Mouse (Mus musculus) liver, embryonic 11.5 days (tissue): ENCODE measurements around the gene Fzd9. TPM values are rescaled to one million over a fixed set of nuclear protein-coding genes. Genes with fewer than 3 reads are reported as not detected.

Source experiments
- ATAC-seq: fragments of 200-750 bp; cut with Nextera tagmentation; replicated peaks from 2 replicates; pipeline ENCODE4 v1.8.0; 2017; ENCODE audit warnings: moderate number of reproducible peaks, mild to moderate bottlenecking, moderate TSS enrichment, moderate library complexity; ENCODE audit not compliant: low FRiP score
- DNase-seq: peaks from one replicate; pipeline ENCODE4 v3.0.0-alpha.2; 2017; ENCODE audit warnings: low spot score
- H3K27ac ChIP-seq: fragments of 300-500 bp; sonication (generic); 2 replicates; pipeline ENCODE4 v1.5.1; 2014; ENCODE audit warnings: mild to moderate bottlenecking, low read depth, low read length, control low read depth
- H3K27me3 ChIP-seq: fragments of 300-500 bp; sonication (generic); replicated peaks from 2 replicates; pipeline ENCODE4 v1.6.1; 2014; ENCODE audit warnings: low read length, mixed read lengths; ENCODE audit not compliant: control insufficient read depth, insufficient read depth
- H3K36me3 ChIP-seq: fragments of 300-500 bp; sonication (generic); 2 replicates; pipeline ENCODE4 v1.6.1; 2014; ENCODE audit warnings: mild to moderate bottlenecking, low read length, moderate library complexity, mixed read lengths; ENCODE audit not compliant: control insufficient read depth, insufficient read depth
- H3K4me1 ChIP-seq: fragments of 300-500 bp; sonication (generic); replicated peaks from 2 replicates; pipeline ENCODE4 v1.6.1; 2014; ENCODE audit warnings: low read length, mixed read lengths; ENCODE audit not compliant: control insufficient read depth, insufficient read depth
- H3K4me2 ChIP-seq: fragments of 300-500 bp; sonication (generic); 2 replicates; pipeline ENCODE4 v1.6.1; 2014; ENCODE audit warnings: mild to moderate bottlenecking, control low read depth, moderate library complexity
- H3K4me3 ChIP-seq: fragments of 300-500 bp; sonication (generic); 2 replicates; pipeline ENCODE4 v1.5.1; 2014; ENCODE audit warnings: low read depth, low read length, control low read depth
- H3K9ac ChIP-seq: fragments of 300-500 bp; sonication (generic); 2 replicates; pipeline ENCODE4 v1.6.1; 2014; ENCODE audit warnings: low read depth, low read length, control low read depth
- H3K9me3 ChIP-seq: fragments of 300-500 bp; sonication (generic); 2 replicates; pipeline ENCODE4 v1.6.1; 2016; ENCODE audit warnings: low read length, inconsistent platforms, mixed read lengths; ENCODE audit not compliant: control insufficient read depth
- whole genome bisulfite sequencing: fragments of 180-500 bp; shearing (Covaris S2); extraction: QIAGEN DNeasy Blood & Tissue Kit; methylation state at CpG from one replicate; pipeline ENCODE4 v1.1.7; 2014; 5-methylcytosine and 5-hydroxymethylcytosine counted together
- polyA plus RNA-seq: library from polyadenylated mRNA; unstranded; fragments of >200 nt; fragmentation: Nextera tagmentation; extraction: Ambion mirVana; gene quantifications from 2 replicates; pipeline ENCODE4 v1.2.1, GENCODE M21; 2014

Gene Fzd9
- polyA plus RNA-seq, 1 experiment from 2014 or later: 0.47 TPM

DNA sequence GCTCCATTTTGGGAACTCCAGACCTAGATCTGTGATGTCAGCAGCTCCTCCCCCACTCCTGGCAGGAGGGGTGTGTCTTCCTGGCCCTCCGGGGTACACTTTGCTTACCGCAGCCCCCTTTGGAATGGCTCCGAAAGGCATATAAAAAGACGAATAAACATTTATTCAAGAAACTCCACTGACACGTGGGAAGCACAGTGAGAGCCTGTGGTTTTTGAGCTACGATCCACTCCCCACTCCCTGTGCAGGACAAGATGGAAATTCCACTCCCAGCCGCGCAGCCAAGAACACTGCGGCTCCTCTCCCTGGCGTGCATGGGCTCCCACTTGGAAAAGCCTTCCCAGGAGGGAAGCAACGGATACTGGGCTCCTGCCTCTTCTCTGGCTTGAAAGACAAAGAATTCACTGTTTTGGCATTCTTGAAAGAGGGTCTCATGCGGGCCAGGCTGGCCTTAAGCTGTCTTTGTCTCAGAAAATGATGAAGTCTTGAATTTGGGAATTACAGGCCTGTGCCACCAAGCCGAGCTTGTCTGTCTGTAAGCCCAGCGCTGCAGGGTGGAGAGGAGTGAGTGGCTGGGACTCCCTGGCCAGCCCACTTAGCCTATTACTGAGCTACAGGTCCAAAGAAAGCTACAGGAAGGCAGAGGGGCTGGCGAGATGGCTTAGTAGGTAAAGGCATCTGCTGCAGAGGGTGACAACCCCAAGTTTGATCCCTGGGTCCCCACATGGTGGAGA lies 23.8 kb upstream of the Fzd9 start:
- Histone ChIP-seq H3K4me3 (no peak overlapping the region), H3K9me3 (no peaks in the 10 kb centered on the region), H3K27ac (no peak overlapping the region), H3K4me1 (0 out of 2 replicates have a peak, but pooled peaks cover 3% of the 10 kb centered on the region), H3K36me3 (no peaks in the 10 kb centered on the region), H3K4me2 (no peak overlapping the region), H3K27me3 (peaks cover 10% of the 10 kb centered on the region), H3K9ac (no peak overlapping the region)
- DNase-seq: no peak
- 31% methylated on average over 15 of the region's 15 CpGs for WGBS
- ATAC-seq: no peak

DNA sequence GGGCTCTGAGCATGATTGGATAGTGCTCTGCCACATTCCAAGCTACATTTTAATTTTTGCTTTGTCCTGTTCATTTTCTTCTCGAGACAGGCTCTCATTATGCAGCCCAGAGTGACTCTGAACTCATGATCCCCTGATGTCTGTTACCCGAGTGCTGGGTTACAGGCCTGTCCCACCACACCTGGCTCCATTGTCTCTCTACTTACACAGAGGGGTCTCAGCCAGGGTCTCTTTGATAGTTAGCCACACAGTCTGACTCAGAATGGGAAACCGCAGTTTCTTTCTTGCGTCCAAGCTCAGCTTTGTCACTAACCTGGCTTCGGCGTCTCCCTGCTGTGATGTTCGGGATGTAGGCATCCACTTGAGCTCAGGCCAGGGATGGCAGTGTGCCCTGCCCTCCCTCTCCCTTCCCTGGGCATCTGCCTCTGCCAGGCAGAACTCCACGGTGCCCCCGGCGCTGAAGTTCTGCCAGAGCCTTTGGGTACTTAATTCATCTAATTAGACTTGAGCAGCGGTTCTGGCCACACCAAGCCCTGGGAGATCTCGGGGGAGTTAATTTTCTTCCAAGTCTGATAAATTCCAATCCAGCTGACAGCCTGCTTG lies 20.6 kb upstream of the Fzd9 start:
- WGBS: 79% methylated on average over 12 of the region's 12 CpGs
- Histone ChIP-seq H3K27ac (no peak overlapping the region), H3K9me3 (no peaks in the 10 kb centered on the region), H3K4me1 (0 out of 2 replicates have a peak, but pooled peaks cover 2% of the 10 kb centered on the region), H3K4me2 (no peak overlapping the region), H3K36me3 (no peaks in the 10 kb centered on the region), H3K9ac (no peak overlapping the region), H3K4me3 (no peak overlapping the region), H3K27me3 (peaks cover 8% of the 10 kb centered on the region)
- ATAC-seq: no peak
- DNase-seq: no peak

DNA sequence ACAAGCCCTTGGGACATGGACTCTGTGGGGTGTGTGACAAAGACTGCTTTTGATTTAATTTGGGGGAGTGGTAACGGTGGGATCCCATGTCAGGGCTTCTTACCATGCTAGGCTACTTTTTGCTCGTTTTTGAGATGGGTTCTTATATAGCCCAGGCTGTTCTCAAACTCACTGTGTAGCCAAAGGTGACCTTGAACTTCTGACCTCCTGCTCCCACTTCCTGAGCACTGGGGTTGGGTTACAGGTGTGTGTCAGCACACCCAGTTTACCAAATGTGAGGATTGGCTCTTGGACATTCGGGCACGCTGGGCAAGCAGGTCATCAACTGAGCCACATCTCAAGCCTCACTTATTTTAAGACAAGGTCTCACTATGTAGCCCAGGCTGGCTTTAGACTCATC lies 19.3 kb upstream of the Fzd9 start:
- H3K4me3 ChIP-seq: no peak overlapping the region

DNA sequence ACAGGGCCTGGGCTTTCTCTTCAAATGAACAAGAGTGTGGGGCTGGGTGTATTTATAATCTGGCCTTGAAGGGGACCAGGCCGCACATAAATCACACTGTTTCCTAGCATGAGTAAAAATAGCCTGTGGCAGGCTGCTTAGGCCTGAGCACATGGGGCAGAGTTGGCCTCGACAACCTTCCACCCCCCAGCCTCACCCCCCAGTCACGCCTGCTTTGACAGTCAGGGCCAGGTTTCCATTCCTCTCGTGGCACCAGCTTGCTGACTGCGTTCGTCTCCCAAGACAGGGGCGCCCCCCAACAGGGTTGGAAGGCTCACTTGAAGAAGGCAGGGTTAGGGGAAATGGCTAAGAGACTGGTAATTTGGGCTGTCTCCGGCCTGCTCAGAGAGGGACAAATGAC lies 18.4 kb upstream of the Fzd9 start:
- Histone ChIP-seq H3K27ac (no peak overlapping the region), H3K27me3 (no peaks in the 10 kb centered on the region), H3K9ac (no peak overlapping the region), H3K36me3 (no peaks in the 10 kb centered on the region), H3K4me3 (no peak overlapping the region), H3K9me3 (no peaks in the 10 kb centered on the region), H3K4me1 (no peaks in the 10 kb centered on the region; the same call in 1 of the 2 replicates), H3K4me2 (no peak overlapping the region)
- 77% methylated on average over 8 of the region's 8 CpGs for WGBS
- DNase-seq (no peak), ATAC-seq (no peak)

More for the DNA sequence above, 19.3 kb upstream of the Fzd9 start:
- DNase-seq: no peak
- Histone ChIP-seq H3K9me3 (no peaks in the 10 kb centered on the region), H3K36me3 (no peaks in the 10 kb centered on the region), H3K27me3 (no peaks in the 10 kb centered on the region), H3K4me1 (no peaks in the 10 kb centered on the region), H3K4me2 (no peak overlapping the region), H3K9ac (no peak overlapping the region), H3K27ac (no peak overlapping the region)
- no peak for ATAC-seq
- 75% methylated on average over 4 of the region's 4 CpGs for WGBS

DNA sequence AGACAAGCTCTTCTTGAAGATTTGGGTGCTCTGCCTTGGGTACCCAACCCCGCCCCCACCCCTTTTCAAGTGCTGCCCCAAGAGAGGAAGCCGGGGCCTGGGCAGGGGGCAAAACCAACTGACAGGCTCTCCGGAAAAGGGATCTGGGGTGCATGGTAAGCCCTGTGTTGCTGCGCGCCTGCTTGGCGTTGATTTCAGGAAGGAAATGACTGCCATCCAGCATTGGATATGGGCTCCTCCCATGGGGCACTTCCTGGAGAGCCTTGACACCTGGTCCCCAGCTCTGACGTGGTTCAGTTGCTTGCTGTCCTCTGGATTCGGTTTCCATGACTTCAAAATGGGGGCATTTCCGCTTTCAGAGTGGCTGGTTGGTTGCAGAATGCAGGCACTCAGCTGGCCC lies 13.5 kb upstream of the Fzd9 start:
- Histone ChIP-seq H3K36me3 (no peaks in the 10 kb centered on the region), H3K4me1 (peaks cover 5% of the 10 kb centered on the region), H3K4me3 (0 out of 2 replicates have a peak overlapping the region, but pooled peaks have one; percentile 17), H3K4me2 (peak overlapping the region; percentile 51), H3K9me3 (no peaks in the 10 kb centered on the region), H3K27me3 (no peaks in the 10 kb centered on the region), H3K9ac (no peak overlapping the region), H3K27ac (0 out of 2 replicates have a peak overlapping the region, but pooled peaks have one; percentile 34)
- no peak for ATAC-seq
- WGBS: 28% methylated on average over 9 of the region's 9 CpGs
- no peak for DNase-seq

DNA sequence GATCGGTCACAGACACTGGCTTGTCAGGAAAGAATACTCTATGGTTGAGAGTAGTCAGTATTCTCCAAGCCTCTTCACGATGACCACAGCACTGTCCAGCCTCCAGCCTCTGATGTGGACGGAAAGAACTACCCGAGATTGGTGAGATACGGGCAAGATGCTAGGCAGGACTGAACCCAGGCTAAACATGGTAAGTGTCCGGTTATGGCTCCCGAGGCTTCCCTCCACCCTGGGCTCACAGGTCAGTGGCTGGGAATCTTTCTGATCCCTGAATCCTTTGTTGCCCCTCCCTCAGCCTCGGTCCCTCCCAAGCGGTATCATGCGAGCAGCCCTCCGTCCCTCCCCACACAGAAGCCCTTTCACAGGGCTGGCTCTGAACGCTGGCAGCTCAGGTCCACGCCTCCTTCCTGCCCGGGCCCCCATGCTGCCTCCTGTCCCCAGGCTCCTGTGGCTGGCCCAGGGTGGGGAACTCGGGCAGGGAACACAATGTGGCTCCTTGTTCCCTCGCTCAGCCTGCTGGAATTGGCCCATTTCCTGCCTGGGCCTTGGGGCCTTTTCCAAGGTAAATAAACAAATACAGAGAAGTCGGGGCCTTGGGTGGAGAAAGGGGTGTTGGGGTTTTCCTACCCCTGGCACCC lies 13.0 kb upstream of the Fzd9 start:
- H3K36me3 ChIP-seq: no peaks in the 10 kb centered on the region
- no peak for DNase-seq
- H3K9ac ChIP-seq: no peak overlapping the region
- H3K4me3 ChIP-seq: 0 out of 2 replicates have a peak overlapping the region, but pooled peaks have one; percentile 17
- H3K27ac ChIP-seq: 0 out of 2 replicates have a peak overlapping the region, but pooled peaks have one; percentile 34
- peaks cover 5% of the 10 kb centered on the region for H3K4me1 ChIP-seq
- H3K4me2 ChIP-seq: peak overlapping the region; percentile 51
- no peaks in the 10 kb centered on the region for H3K27me3 ChIP-seq
- WGBS: 17% methylated on average over 17 of the region's 17 CpGs
- no peak for ATAC-seq
- H3K9me3 ChIP-seq: no peaks in the 10 kb centered on the region

DNA sequence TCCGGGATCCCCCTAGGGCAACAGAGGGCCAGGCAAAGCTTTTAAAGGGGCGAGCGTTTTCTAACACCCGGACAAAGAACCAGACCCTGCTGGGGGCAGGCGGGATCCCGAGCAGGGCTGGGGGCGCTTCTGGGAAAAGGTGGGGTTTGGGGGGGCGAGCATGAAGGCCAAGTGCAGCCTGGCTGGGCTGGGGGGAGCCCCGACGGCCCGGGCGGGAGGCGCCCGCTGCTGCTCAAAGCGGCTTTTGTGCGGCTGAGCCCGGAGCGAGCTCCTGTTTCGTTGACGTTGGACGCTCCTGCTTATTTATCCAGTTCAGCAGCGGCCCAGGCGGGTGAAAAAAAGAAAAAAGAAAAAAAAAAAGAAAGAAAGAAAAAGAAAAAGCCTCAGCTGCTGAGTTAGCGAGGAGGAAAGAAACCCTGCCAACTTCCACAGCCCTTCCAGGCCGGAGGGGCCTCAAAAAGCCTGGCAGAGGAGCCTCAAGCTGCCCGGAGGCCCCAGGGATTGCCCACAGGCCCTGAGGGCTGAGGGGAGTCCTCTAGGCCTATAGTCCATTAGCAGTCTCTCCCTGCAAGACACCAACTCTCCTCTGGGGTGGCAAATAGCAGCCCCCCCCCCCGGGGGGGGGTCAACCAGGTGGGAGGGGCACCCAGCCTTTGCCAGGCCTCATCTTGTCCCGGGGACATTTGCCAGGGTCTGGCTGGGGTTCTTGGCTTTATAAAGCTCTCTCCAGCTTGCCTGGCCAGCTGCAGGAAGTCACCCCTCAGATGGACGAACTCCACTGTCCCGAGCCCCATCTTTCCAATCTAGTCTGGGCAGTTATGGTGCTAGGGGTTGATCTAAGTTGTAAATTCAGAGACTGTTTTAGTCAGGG lies 7.5 kb upstream of the Fzd9 start:
- Histone ChIP-seq H3K9me3 (peaks cover 3% of the 10 kb centered on the region; the same call in 1 of the 2 replicates), H3K4me2 (peak overlapping the region; percentile 41), H3K4me1 (no peaks in the 10 kb centered on the region), H3K27me3 (no peaks in the 10 kb centered on the region; the same call in 1 of the 2 replicates), H3K36me3 (no peaks in the 10 kb centered on the region), H3K4me3 (no peak overlapping the region), H3K27ac (no peak overlapping the region), H3K9ac (no peak overlapping the region)
- no peak for DNase-seq
- 56% methylated on average over 30 of the region's 30 CpGs for WGBS
- no peak for ATAC-seq

DNA sequence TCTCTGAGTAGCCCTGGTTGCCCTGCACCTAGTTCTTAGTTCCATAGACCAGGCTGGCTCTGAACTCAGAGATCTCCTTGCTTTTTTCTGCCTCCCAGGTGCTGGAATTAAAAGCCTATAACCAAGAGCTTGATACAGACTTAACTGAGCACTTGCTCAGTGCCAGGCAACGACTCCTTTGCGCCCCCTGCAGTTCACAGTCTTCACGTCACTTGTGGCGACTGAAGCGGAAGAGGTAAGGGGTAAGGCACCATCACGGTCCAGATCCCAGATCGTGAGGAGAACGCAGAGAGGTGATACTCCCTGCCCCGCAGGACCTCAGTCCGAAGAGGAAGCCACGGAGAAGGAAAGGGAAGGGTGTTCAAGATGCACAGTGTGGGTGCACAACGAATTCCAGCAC lies 6.5 kb upstream of the Fzd9 start:
- ATAC-seq (no peak), DNase-seq (no peak)
- H3K36me3 ChIP-seq: no peaks in the 10 kb centered on the region
- H3K27me3 ChIP-seq: no peaks in the 10 kb centered on the region; the same call in 1 of the 2 replicates
- no peak overlapping the region for H3K4me2 ChIP-seq
- 72% methylated on average over 12 of the region's 12 CpGs for WGBS
- no peak overlapping the region for H3K9ac ChIP-seq
- no peak overlapping the region for H3K27ac ChIP-seq
- H3K4me3 ChIP-seq: no peak overlapping the region
- no peaks in the 10 kb centered on the region for H3K4me1 ChIP-seq
- H3K9me3 ChIP-seq: peaks cover 3% of the 10 kb centered on the region; the same call in 1 of the 2 replicates
